Mouse (Mus musculus) left cerebral cortex, postnatal 14 days (tissue): ENCODE results near the gene Gm20431. TPM values are rescaled to one million over a fixed set of nuclear protein-coding genes. Genes with fewer than 3 reads are reported as not detected.

Source experiments
- DNase-seq, 2 experiments: peaks; one replicate each; pipeline ENCODE4 v3.0.0; 2021 to 2022; ENCODE audit warnings: low spot score in 2 of 2, mixed read lengths in 1 of 2
- intact Hi-C: fragments of 180-260 bp; cut with DNase I; formaldehyde crosslinking; loops from one replicate; pipeline ENCODE4 v1.15.1; 2025
- microRNA-seq, 2 experiments: library from miRNA; unstranded; fragments of <30 nt; microRNA quantifications; one replicate each; pipeline ENCODE4 v1.2.0; 2022
- total RNA-seq, 2 experiments: library from RNA; stranded (reverse); gene quantifications; 2 replicates each; pipeline ENCODE4 v1.2.3; 2021

The Gm20431 gene
- total RNA-seq, 2 experiments from 2014 or later: 63.3 to 65.1 TPM

GRCm38 (mm10) chr2:167562101-167562500 lies 99.2 kb downstream of the Gm20431 start:
- intact Hi-C loops: no loop called here
- no peak for DNase-seq

- intact Hi-C loops: no loop called here
- DNase-seq: no peak
Measured at GRCm38 (mm10) chr2:167559413-167559812, 101.9 kb downstream of the Gm20431 start.

Small RNAs within 50 kb of the gene (microRNA-seq; reads per million reads assigned to microRNA genes)
- gene Gm22355: 0 reads per million in 2 experiments

Other genes with a start within 250 kb of the Gm20431 start
- 10 to 100 TPM; 31.2 to 32.9 TPM for gene Slc9a8, start 239.8 kb downstream of the Gm20431 start, total RNA-seq
- gene Rnf114, start 168.9 kb downstream of the Gm20431 start, total RNA-seq: 10 to 100 TPM; 40.8 to 43.1 TPM
- gene Spata2, start 168.6 kb downstream of the Gm20431 start, total RNA-seq: 10 to 100 TPM; 74.5 to 77.2 TPM
- under 1 TPM; 0.86 to 0.95 TPM for gene Snai1, start 123.3 kb downstream of the Gm20431 start, total RNA-seq
- 100 to 1,000 TPM; 215 to 250 TPM for gene Ube2v1, start 29.4 kb downstream of the Gm20431 start, total RNA-seq
- 10 to 100 TPM; 12.6 to 13.4 TPM for gene Cebpb, start 27.4 kb upstream of the Gm20431 start, total RNA-seq
- 10 to 100 TPM; 54.6 to 58.5 TPM for gene Tmem189, start 28.3 kb upstream of the Gm20431 start, total RNA-seq